Comparison of ENCODE assay signal across 8 mouse cellular contexts in genomic region chr2:160732420-160732995, GRCm38 (mm10). TPM values are rescaled to one million over a fixed set of nuclear protein-coding genes. Genes with fewer than 3 reads are reported as not detected.
DNase-seq lines count a peak whose midpoint lies in the region; ATAC-seq and TF ChIP-seq lines count a peak whose summit lies in the region.

No protein-coding gene starts in this region.

- peaks cover 60% of the 10 kb centered on the region for H3K4me1 ChIP-seq in kidney, embryonic 15.5 days
- peaks cover 47% of the 10 kb centered on the region for H3K4me1 ChIP-seq in hindbrain, embryonic 14.5 days (replicated peaks; ENCODE audit: control insufficient read depth, insufficient read depth, low read length)
- H3K4me1 ChIP-seq in midbrain, postnatal 0 days (ENCODE audit: insufficient read depth, low read length), result peaks cover 23% of the 10 kb centered on the region

- WGBS in kidney, embryonic 15.5 days, result 21% methylated on average over 9 of the region's 9 CpGs
- 41% methylated on average over 9 of the region's 9 CpGs for WGBS in hindbrain, embryonic 14.5 days
- 37% methylated on average over 9 of the region's 9 CpGs for WGBS in midbrain, postnatal 0 days

- peak overlapping the region; percentile 82 for H3K4me2 ChIP-seq in kidney, embryonic 15.5 days
- peak overlapping the region; percentile 88 for H3K4me2 ChIP-seq in hindbrain, embryonic 14.5 days (replicated peaks)
- H3K4me2 ChIP-seq in midbrain, postnatal 0 days (ENCODE audit: low read depth, low read length, poor library complexity, severe bottlenecking), result peak overlapping the region; percentile 96

- no peak for ATAC-seq in kidney, embryonic 15.5 days (replicated peaks; ENCODE audit: low FRiP score)
- ATAC-seq in hindbrain, embryonic 14.5 days (ENCODE audit: low FRiP score), result no peak
- no peak for ATAC-seq in midbrain, postnatal 0 days (ENCODE audit: low FRiP score)
- ATAC-seq in megakaryocyte progenitor cell, adult 5-6 weeks (replicated peaks; ENCODE audit: poor library complexity), result no peak

- peak overlapping the region; percentile 89 for H3K4me3 ChIP-seq in kidney, embryonic 15.5 days (replicated peaks)
- H3K4me3 ChIP-seq in hindbrain, embryonic 14.5 days (replicated peaks; ENCODE audit: low read length), result peak overlapping the region; percentile 93
- peak overlapping the region; percentile 86 for H3K4me3 ChIP-seq in midbrain, postnatal 0 days (ENCODE audit: low read depth, low read length)

- peak overlapping the region; percentile 95; the same call in 1 of the 2 replicates for H3K27ac ChIP-seq in kidney, embryonic 15.5 days
- no peak overlapping the region for H3K27ac ChIP-seq in hindbrain, embryonic 14.5 days
- peak overlapping the region; percentile 38; the same call in 1 of the 2 replicates for H3K27ac ChIP-seq in midbrain, postnatal 0 days (ENCODE audit: low read depth, low read length)

- H3K27me3 ChIP-seq in kidney, embryonic 15.5 days, result peaks cover 2% of the 10 kb centered on the region; the same call in 1 of the 2 replicates
- no peaks in the 10 kb centered on the region for H3K27me3 ChIP-seq in hindbrain, embryonic 14.5 days (ENCODE audit: control insufficient read depth, insufficient read depth, low read length)
- no peaks in the 10 kb centered on the region for H3K27me3 ChIP-seq in midbrain, postnatal 0 days (ENCODE audit: insufficient read depth, low read length)

- H3K36me3 ChIP-seq in kidney, embryonic 15.5 days, result peaks cover 36% of the 10 kb centered on the region
- H3K36me3 ChIP-seq in hindbrain, embryonic 14.5 days (replicated peaks; ENCODE audit: control insufficient read depth, insufficient read depth), result peaks cover 22% of the 10 kb centered on the region; the same call in 1 of the 2 replicates
- H3K36me3 ChIP-seq in midbrain, postnatal 0 days (ENCODE audit: insufficient read depth, low read length), result no peaks in the 10 kb centered on the region; the same call in 1 of the 2 replicates

- no peaks in the 10 kb centered on the region for H3K9me3 ChIP-seq in kidney, embryonic 15.5 days (replicated peaks)
- no peaks in the 10 kb centered on the region for H3K9me3 ChIP-seq in hindbrain, embryonic 14.5 days (ENCODE audit: control insufficient read depth, low read length)
- no peaks in the 10 kb centered on the region for H3K9me3 ChIP-seq in midbrain, postnatal 0 days (ENCODE audit: low read length)

- DNase-seq in kidney, adult 9 months, result no peak
- DNase-seq in adipocyte (ENCODE audit: low spot score), result peak; percentile 36
- no peak for DNase-seq in hindbrain, embryonic 14.5 days (ENCODE audit: low spot score)
- DNase-seq in midbrain, postnatal 0 days (ENCODE audit: low spot score), result no peak
- DNase-seq in adrenal gland, adult 8-10 months, result no peak
- DNase-seq in kidney, postnatal 4 days, result no peak

- TF ChIP-seq CTCF in midbrain, postnatal 0 days (IDR thresholded peaks at IDR 0.05), result no peak

- peak overlapping the region; percentile 98 for H3K9ac ChIP-seq in kidney, embryonic 15.5 days
- peak overlapping the region; percentile 100 for H3K9ac ChIP-seq in hindbrain, embryonic 14.5 days
- H3K9ac ChIP-seq in midbrain, postnatal 0 days (replicated peaks; ENCODE audit: low read length, poor library complexity, severe bottlenecking), result peak overlapping the region; percentile 99

RNA-seq across cellular contexts. Expression of gene Plcg1, which starts 1.4 kb away (rescaled TPM):
- 45.8 and 52.8 TPM in 2 replicates for polyA plus RNA-seq in kidney, embryonic 15.5 days (2015; fragmentation: Nextera tagmentation; extraction: Ambion mirVana)
- polyA plus RNA-seq in hindbrain, embryonic 14.5 days (2014; fragmentation: Nextera tagmentation; extraction: Ambion mirVana), result 56.3 and 62.8 TPM in 2 replicates
- total RNA-seq in midbrain, postnatal 0 days (2014; rRNA removed), result 88.7 and 134 TPM in 2 replicates
- polyA plus RNA-seq in midbrain, postnatal 0 days (2015; fragmentation: Nextera tagmentation; extraction: Ambion mirVana), result 38.0 and 45.2 TPM in 2 replicates
- 5.8 and 9.7 TPM in 2 replicates for total RNA-seq in megakaryocyte progenitor cell, adult 5-6 weeks (2015)
- total RNA-seq in megakaryocyte progenitor cell, adult 5-6 weeks (2017), result 19.5 and 24.5 TPM in 2 replicates
- total RNA-seq in adrenal gland, adult 8-10 months (2022), result 10 to 100 TPM; 57.8 to 92.9 (median 81.0) TPM
